Mouse (Mus musculus): Measurements from ENCODE around the gene Tmem211.

Gene Tmem211

GRCm38 (mm10) chr5:113270043-113270442 lies 43.3 kb downstream of the Tmem211 start:
- in situ Hi-C loops (cut with MboI; ENCODE audit: low sequenced_read_pairs): no loop called here

GRCm38 (mm10) chr5:113271207-113271811 lies 44.6 kb downstream of the Tmem211 start:
- in situ Hi-C loops (cut with MboI; ENCODE audit: low sequenced_read_pairs): no loop called here

GRCm38 (mm10) chr5:113275839-113276238 lies 49.1 kb downstream of the Tmem211 start:
- in situ Hi-C loops (cut with MboI; ENCODE audit: low sequenced_read_pairs): no loop called here

- in situ Hi-C loops (cut with MboI; ENCODE audit: low sequenced_read_pairs): no loop called here
Measured at GRCm38 (mm10) chr5:113280138-113280856, 53.6 kb downstream of the Tmem211 start.

GRCm38 (mm10) chr5:113281557-113281956 lies 54.8 kb downstream of the Tmem211 start:
- in situ Hi-C loops (cut with MboI; ENCODE audit: low sequenced_read_pairs): no loop called here

- in situ Hi-C loops (cut with MboI; ENCODE audit: low sequenced_read_pairs): no loop called here
Measured at GRCm38 (mm10) chr5:113283726-113284125, 57.0 kb downstream of the Tmem211 start.

- in situ Hi-C loops (cut with MboI; ENCODE audit: low sequenced_read_pairs): no loop called here
Measured at GRCm38 (mm10) chr5:113285541-113285940, 58.8 kb downstream of the Tmem211 start.

GRCm38 (mm10) chr5:113286048-113286447 lies 59.3 kb downstream of the Tmem211 start:
- in situ Hi-C loops (cut with MboI; ENCODE audit: low sequenced_read_pairs): no loop called here

- in situ Hi-C loops (cut with MboI; ENCODE audit: low sequenced_read_pairs): no loop called here
Measured at GRCm38 (mm10) chr5:113286591-113287520, 60.1 kb downstream of the Tmem211 start.

GRCm38 (mm10) chr5:113287762-113288161 lies 61.1 kb downstream of the Tmem211 start:
- in situ Hi-C loops (cut with MboI; ENCODE audit: low sequenced_read_pairs): no loop called here

- in situ Hi-C loops (cut with MboI; ENCODE audit: low sequenced_read_pairs): no loop called here
Measured at GRCm38 (mm10) chr5:113288490-113288889, 61.8 kb downstream of the Tmem211 start.

Measured in CH12F3 (cell line).